Mouse (Mus musculus): ENCODE measurements at regions not wholly inside any gene's neighbourhood (a gene's known extent, or its start where the extent isn't known, plus 50 kb on each side); places are given as distances from the start of the nearest gene placed in this dataset.

DNA sequence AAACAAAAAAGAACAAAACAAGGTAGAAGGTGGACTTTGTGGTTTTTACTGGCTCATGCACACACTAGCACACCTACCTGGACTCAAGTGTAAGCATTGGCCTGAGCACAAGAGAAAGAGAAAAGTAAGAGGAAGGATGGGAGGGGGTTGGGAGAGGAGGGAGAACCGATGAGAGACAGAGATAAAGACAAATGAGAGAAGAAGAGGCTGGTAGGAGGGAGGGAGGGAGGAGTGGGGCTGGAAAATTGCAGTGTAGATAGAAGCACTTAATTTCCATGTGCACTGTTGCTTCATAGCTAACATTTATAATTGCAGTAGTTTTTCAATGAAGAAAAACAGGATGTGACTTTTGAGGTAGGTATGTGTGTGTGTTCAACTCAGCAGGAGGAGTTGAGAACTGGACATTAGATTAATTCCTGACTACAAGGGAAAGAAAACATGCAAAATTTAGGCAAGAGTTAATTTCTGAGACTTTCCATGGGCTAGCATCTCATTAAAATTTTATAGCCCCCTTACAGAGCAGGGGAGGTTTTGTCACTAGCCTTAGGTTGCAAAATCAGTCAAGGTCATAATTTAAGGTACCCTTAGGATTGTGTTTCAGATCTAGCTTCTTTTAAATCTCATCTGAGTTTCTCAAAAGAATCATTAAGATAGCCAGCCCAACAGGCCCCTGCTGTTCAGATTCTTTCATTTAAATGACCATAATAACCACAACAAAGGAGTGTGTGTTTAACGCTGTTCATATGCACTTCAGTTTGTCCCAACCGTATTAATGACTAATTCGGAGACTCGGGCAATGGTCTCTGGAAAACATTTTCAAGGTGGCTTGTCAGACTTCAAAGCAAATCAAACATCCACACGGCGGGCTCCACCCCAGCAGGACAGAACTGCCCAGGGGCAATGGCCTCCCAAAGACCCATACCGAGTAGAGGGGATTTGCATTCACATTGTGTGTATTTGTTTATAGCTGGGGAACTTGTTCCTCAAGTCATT lies 788.3 kb downstream of the Robo1 start:
- no peak for TF ChIP-seq CTCF (IDR thresholded peaks at IDR 0.05; ENCODE audit: low read depth)
- TF ChIP-seq EP300 (IDR thresholded peaks at IDR 0.05; ENCODE audit: low read depth) = no peak

Data from heart, postnatal 0 days (tissue).